Mouse (Mus musculus) bone marrow, adult 2 months (tissue): ENCODE results near the gene B9d1.

Source experiments
- CTCF ChIP-seq: fragments of 200-500 bp; IDR thresholded peaks from 2 replicates; pipeline ENCODE4 v1.5.1; 2011; ENCODE audit warnings: low read length, control low read depth; ENCODE audit not compliant: control insufficient read depth, insufficient read depth
- POLR2A ChIP-seq: fragments of 200-500 bp; IDR thresholded peaks from 2 replicates; pipeline ENCODE4 v1.6.1; 2011; ENCODE audit warnings: low read depth, mild to moderate bottlenecking, control low read depth, low read length, borderline replicate concordance; ENCODE audit not compliant: control insufficient read depth

DNA sequence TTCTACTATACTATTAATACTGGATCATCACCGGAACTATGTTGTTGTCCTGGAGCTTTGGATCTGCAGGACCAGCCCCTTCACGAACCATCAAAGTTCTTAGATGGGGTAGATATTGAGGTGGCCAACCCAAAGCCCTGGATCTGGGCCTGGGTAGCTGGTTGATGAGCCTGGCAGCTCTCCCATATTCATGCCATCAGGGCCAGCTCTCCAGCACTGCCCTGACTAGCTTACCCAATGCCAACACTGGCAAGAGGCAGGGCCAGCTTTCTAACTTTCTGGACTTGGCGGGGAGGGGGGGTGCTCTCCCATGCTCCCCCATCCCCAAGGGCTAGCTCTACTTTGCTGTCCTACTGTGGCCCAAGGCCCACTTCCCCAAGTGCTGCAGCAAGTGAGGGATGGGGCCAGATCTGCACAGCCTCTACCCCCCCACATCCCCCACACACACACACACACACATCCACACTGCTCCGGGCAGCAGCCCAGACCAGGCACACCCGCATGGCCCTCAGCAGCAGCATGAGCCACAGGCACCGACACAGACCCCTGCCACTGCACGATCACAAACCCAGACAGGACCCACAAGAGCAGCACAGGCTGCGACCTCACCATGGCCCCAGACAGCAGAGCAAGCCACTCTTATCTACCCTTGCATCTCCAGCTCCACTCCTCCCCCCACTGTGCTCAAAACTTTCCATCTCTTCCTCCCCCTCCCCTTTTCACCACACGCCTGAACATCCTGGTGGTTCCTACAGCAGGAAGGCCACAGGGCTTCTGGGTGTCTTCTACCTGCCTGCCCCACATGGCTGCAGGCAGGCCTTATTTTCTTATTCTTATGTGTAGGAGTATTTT is 23.5 kb upstream of the B9d1 start:
- TF ChIP-seq CTCF = no peak
- no peak for TF ChIP-seq POLR2A
